Mouse (Mus musculus) myocyte (in vitro differentiated cells): ENCODE results near the gene Coro2a.

Source experiments
- E2F4 ChIP-seq: IDR thresholded peaks from one replicate; pipeline ENCODE4 v1.6.1; 2011; ENCODE audit warnings: mild to moderate bottlenecking, control low read depth, moderate library complexity; ENCODE audit not compliant: insufficient read depth
- MAX ChIP-seq: IDR thresholded peaks from one replicate; pipeline ENCODE4 v1.6.1; 2011; ENCODE audit warnings: low read depth, mild to moderate bottlenecking, control low read depth
- MYOD1 ChIP-seq, 3 experiments: IDR thresholded peaks; one replicate each; pipeline ENCODE4 v1.6.1; 2011; ENCODE audit warnings: control low read depth in 2 of 3, low read depth in 2 of 3, mild to moderate bottlenecking in 2 of 3, moderate library complexity in 1 of 3; ENCODE audit not compliant: insufficient read length in 2 of 3, control insufficient read depth in 1 of 3
- MYOG ChIP-seq, 3 experiments: IDR thresholded peaks; one replicate each; pipeline ENCODE4 v1.6.1; 2011; ENCODE audit warnings: control low read depth in 2 of 3, low read depth in 2 of 3, mild to moderate bottlenecking in 2 of 3; ENCODE audit not compliant: insufficient read length in 2 of 3, control insufficient read depth in 1 of 3, insufficient read depth in 1 of 3
- POLR2A ChIP-seq: IDR thresholded peaks from one replicate; pipeline ENCODE4 v1.6.1; 2011; ENCODE audit warnings: low read depth, mild to moderate bottlenecking, control low read depth, moderate library complexity; ENCODE audit not compliant: insufficient read length
- TCF12 ChIP-seq: IDR thresholded peaks from one replicate; pipeline ENCODE4 v1.6.1; 2011; ENCODE audit warnings: mild to moderate bottlenecking, control low read depth; ENCODE audit not compliant: poor library complexity, insufficient read depth, severe bottlenecking

DNA sequence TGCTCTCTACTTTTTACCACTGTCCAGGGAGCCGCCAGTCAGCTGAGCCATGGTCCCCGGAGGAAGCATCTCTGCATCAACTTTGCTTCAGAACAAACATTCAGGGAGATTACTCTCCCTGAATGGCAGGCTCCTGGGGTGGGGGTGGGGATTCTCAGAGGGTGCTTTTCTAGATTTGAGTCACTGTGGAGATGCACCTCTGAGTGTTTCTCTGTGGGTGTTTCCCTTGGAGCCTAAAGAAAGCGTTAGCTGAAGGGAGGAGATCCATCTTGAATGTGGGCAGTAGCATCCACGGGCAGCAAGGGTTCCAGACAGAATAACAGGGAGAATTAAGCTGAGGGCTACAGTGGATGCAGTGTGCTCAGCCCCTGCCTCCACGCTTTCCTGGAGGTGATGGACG, 32.9 kb upstream of the Coro2a start:
- TF ChIP-seq MYOD1 (IDR thresholded peaks at IDR 0.05; ENCODE audit: control insufficient read depth in 1 of 3, insufficient read length in 2 of 3, low read depth in 2 of 3) (no peak), MYOG (IDR thresholded peaks at IDR 0.05; ENCODE audit: control insufficient read depth in 1 of 3, insufficient read depth in 1 of 3, insufficient read length in 2 of 3, low read depth in 2 of 3) (no peak), POLR2A (no peak), TCF12 (no peak), MAX (no peak), E2F4 (no peak)
